Mouse (Mus musculus) adrenal gland, adult (tissue): ENCODE results near the gene Cbs.
"Not testable (repeated sequence)": the region's sequence is repeated elsewhere in the genome, so short reads cannot be mapped to it uniquely, and the experiment has no call there.

Experiments
- DNase-seq, 2 experiments: peaks; one replicate each; pipeline ENCODE4 v3.0.0; 2022 to 2023; ENCODE audit warnings: low spot score in 1 of 2; ENCODE audit not compliant: inconsistent age in 2 of 2

The Cbs gene

DNA sequence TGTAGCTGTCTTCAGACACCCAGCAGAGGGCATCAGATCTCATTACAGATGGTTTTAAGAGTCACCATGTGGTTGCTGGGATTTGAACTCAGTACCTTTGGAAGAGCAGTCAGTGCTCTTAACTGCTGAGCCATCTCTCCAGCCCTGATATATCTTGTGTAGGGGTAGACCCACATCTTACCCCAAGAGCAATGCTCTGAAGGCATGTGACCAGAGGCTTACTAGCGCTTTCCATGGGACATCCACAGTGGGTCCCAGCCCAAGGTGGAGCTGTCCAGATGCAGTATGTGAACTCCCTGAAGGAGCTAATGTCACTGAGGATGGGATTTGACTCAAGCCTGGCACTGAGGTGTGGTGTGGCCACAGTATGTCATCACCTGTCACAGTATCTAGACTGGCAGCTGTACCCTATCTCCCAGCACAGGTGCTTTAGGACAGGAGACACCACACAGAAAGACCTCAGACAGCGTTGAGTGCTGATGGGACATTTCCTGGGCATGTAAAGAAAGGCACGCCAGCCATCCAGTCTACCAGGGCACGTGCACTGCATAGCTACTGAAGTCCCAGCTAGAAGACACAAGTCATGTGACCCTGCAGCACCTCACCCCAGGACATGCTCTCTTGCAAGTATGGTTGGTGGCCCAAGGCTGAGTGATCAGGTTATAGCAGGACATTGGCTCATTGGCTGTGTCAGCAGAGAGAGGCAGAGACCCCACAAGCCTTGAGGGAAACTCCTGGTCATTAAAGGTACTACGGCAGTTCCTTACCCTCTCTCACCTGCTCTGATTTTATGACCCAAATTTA, 9.4 kb upstream of the Cbs start:
- no peak for DNase-seq

DNA sequence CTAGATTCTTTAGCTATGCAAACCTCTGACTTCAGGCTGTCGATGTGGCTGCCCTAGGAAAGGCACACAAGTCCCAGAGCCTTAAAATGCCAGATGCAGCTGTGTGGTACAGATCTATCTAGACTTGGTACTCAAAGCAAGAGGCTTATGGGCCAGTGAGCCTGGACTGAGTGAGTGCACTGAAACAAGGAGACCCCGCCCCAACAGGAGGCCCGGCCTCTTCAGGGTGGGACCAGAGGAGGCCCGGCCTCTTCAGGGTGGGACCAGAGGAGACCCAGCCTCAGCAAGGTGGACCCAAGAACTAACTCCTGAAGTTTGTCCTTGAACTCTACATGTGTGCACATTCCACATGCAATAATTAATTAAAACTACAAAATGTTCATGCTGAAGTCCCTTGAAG, 5.9 kb upstream of the Cbs start:
- DNase-seq: no peak

DNA sequence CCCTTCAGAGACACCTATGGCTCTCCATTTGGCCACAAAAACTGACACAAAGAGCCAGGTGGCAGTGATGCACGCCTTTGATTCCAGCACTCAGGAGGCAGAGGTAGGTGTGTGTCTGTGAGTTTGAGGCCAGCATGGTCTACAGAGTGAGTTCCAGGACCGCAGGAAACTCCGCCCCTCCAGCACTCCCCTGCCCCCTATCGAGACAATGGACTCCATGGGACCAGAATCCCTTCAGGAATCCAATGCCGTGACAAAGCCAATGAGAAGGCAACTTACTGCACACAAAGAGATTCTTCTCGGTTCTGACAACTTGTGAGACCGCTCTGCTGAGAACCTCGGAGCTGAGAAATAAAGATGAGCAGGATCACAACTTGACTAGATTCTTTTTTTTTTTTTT, 5.3 kb upstream of the Cbs start:
- DNase-seq: no peak

DNA sequence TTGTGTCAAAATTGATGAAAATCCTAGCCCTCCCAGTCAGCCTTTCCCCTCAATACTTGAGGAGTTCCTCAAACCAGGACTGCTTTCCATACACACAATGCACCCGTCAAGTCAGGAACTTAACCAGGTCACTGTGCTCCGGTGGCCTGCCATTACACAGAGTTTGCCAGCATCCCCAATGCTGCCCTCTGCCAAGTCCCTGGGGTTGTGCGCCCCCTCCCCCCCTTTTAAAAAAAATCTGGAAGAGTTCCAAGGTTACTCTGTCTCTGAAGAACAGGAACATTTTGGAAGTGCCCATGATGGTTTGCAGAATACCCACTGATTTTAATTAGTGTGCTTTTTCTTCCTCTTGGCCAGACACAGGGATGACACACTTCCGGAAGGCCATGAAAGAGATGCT, 2.6 kb upstream of the Cbs start:
- DNase-seq: peak in 1 of 2 experiments; percentile 57

DNA sequence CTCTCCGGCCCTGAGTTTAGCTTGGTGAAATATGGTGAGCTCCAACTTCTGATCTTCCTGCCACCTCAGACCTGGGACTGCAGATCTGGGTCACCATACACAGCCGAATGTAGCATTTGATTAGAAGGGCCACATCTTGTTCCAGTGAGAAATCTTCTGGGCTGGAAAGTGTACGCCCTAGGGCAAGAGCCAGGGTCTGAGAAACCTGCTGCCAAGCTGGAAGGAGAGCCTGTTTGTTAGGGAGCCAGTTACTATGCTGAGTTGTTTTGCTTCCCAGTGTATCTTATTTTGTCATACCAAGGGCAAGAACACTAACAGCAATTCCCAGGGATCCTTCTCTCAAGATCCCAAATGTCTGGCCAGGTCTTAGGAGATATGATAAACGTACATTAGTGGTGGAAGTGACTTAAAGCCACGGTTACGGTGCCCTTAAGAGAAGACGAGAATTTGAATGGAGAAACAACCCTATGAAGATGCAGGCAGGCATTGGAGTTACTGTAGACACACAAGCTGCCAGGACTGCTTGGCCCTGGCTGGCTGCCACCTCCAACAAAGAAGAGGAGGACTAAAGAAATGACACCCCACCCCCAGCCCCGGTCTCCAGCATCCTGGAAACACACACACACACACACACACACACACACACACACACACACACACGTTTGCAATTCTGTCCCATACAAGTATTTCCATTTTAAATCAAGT, 980 bp upstream of the Cbs start:
- DNase-seq: peak in 1 of 2 experiments; percentile 34

DNA sequence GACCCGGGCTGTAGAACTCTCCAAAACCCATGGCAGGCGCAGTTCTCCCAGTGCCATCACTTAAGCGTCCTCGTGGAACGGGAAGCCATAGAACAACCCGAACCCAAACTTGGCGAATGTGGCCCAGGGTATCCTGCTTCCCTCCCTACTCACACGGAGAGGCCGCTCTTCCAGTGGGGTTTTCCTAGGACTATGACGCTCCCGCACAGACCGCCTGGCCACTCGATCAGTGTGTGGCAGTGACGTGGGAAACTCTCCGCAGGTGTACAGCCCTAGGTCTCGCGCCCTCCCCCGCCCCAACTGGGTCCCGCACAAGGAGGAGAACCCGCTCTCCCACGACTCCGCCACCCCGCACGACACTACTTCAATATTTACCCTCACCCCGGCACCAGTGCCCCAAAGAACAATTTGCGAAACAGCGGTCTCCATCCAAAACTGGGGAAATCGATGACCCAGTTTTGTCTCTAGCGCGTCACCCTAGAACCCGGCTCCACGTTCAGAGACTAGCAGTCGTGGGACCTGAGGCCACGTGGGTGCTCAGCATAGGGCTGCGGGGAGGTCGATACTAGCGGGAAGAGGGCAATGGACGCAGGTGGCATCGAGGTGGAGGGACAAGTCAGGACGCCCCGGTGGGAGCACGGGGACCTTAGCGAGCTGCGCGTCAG, 629 bp downstream of the Cbs start:
- no peak for DNase-seq

DNA sequence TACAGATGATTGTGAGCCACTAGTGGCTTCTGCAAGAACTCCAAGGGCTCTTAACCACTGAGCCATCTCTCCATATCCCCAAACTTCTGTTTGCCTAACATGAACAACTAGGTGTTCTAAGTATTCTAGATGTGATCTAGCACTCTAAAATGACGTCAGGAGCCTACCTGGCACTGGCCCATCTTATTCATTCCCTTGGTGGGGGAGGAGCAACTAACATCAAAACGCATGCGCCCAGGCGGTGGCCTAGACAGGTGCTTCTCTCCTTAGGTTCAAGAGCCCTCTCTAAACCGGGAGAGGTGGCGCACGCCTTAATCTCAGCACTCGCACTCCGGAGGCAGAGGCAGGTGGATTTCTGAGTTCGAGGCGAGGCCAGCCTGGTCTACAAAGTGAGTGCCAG, 1.3 kb downstream of the Cbs start:
- no peak for DNase-seq

DNA sequence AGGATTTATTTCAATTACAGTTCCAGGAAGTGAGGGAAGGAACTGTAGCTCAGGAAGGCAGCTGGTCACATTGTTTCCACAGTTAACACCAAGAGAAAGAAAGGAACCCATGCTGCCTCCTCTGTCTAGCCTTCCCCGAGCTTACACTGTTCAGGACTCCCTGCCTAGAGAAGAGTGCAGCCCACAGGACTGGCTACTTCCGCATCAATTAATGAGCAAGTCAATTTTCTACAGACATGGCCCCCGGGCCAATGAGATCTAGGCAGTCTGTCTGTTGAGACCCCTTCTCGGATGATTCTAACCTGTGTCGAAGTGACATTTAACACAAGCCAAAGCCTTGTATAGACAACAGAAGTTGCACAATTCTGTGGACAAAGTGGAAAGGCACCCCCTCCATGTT, 2.1 kb downstream of the Cbs start:
- no peak for DNase-seq

DNA sequence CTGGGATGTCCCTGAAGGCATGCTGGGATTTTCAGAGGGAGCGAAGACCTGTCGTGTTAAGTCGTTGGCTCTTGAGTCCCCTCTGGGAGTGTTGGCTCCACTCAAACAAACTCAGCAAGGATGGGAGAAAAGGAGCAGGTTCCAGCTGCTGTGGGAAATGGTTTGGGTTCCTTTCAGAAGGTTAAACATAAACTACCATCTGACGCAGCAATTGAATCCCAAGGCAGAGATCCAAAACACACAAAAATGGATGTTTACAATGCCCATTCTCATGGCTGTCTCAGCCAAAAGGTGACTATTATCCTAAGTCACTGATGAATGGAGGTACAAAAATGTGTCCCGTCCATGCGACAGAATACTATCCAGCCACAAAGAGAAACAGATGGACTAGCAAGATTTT, 4.0 kb downstream of the Cbs start:
- no peak for DNase-seq

DNA sequence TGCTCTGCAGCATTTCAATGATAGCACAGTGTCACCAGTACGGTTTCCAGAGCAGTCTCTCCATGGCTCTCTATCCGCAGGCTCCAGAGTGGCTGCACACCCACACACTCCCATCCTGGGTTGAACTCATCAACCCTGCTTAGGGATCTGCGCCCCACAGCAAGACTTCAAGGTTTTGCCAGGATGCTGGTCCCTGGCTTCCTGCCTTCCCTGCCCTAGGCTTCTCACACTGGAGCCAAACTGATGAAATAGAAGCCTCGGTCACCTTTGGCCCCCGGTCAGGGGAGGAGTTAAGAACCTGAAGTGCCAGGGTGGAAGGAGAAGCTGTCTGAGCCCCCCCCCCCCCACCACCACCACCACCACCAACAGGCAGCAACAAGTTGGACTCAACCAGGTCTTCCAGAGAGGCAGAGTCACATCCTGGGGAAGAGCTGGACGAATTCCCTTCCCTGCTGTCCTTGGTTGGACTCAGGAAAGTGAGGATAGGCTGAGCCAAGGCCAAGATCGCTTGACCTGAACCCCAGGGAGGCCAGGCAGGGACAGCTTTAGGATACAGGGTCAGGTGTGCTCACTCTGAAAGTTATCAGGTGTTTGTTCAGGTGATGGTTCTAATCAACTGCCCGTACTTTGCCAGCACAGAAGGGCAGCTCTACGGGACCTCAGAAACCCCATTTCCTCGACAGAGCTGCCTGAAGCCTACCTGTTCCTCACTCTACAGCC, 5.8 kb downstream of the Cbs start:
- DNase-seq: no peak

DNA sequence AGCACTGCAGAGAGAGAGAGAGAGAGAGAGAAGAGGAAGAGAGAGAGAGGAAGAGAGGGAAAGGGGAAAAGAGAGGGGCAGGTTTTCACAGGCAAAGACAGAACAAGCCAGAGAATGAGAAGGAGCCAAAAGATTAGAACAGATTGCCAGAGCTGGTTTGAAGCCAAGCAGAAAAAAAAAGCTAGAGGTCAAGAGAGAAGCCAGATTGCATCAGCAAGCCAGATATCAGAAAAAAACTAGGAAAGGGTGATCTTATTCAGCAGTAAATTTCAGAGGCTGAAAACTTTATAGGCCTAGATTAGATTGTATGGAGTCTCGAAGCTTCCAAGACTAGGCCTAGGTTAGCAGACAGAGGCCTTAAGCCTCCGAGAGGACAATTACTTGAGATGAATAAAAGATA, 9.1 kb downstream of the Cbs start:
- peak in 1 of 2 experiments; percentile 42 for DNase-seq

DNA sequence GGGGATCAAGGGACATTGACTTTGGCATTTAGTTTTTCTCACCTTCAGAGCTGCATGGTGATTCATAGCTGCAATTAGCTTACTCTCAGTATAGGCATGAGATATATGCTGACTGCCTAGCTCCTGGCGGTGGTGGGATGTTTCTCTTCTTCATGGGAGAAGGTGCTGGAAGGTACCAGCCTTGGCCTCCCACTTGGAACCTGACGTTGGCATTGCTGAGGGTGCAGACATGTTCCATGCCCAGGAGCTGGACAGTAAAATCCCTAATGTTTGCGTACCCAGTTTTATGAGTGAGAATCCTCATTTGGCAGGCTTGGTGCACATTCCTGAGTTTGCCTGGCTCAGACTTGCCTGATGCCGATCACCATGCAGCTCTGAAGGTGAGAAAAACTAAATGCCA, 13.9 kb downstream of the Cbs start:
- no peak for DNase-seq

DNA sequence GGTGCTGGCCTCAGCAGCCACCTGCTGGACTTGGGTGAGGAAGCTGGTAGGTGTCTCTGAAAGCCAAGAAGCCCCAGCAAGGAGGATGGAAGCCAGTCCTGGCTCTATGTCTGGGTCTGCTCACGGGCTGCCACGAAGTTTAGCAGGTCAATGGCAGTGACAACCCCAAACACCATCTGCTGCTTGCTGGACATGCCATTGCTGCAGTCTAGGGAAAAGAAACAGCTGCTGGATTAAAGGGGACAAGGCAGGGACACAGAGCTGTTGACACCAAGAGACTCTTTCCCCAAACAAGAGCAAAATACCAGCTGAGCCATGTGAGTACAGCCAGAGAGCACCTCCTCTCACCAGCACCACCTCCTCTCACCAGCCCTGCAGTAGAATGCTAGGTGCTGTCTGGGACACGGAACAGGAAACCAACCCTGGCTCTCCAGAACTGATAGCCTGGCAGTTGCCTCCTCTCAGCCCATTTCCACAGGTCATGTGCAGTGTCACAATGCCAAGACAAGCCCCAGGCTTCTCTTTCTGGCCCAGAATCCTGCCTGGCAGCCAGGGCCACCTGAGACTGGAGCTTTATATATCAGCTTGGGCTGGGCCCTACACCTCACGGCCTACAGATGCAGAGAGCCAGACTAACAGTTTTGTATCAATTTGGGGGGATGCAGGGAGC, 23.8 kb downstream of the Cbs start:
- no peak for DNase-seq

DNA sequence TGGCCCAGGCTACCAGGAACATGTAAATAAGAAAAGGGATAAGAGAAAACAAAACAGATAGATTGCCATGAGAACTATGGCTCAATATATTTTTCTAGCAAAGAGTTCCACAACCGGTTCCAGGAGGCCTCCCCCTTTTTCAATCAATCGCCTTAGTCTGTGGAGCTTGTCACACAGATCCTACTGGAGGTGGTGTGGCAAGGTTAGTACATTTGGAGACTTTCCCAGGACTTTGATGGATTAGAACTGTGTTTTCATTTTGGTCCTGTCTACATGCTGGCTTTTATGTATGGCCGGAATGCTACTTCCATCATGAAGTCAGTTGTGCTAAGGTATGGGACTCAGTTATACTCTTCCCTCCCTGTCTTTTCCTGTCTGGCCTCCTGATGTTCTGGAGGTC, 27.1 kb downstream of the Cbs start:
- no peak for DNase-seq

DNA sequence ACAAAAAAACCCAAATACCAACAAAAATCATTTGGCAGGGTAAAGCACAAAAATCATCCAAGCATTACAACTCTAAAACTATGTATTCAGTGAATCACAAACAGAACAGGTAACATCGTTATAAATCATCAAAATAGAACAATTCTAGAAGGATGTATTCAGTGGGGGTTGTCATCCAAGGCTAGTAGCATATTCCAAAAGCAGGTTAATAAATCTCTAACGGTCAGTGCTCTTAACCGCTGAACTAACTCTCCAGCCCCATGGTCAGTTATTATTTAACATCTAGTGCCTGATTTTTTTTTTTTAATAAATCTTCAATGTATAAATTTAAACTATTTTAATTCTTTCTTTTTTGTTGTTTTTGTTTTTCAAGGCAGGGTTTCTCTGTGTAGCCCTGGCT, 27.9 kb downstream of the Cbs start:
- not testable (repeated sequence) for DNase-seq

DNA sequence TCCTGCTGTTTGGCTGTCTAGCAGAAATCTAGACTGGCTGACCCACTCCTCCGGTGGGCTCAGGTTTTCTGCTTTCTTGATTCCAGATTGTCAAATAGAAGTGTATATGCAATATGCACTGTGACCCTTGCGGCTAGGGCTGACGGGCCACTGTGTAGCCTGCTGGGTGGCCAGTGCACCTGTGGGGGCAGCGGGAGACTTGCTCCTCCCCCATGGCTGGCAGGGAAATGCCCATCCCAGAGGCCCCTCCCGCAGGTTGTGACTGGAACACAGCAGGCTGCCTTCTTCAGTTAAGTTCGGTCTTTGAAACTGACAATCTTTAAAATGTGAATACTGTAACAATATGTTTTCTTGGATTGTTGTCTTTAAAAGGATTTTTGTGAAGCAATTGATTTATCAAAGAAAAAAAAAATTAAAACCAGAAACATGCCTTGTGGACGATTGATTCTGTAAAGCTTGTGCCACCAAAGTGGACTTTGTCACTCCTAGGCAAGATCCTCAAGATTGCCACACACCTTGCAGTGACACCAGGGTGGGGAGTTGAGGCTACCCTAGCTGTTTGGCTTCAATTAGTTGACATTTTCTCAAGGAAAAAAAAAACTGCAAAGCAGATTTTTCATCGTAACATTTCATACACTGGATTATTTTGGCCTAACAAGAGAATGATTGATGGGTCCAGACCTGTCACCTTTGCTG, 29.6 kb downstream of the Cbs start:
- DNase-seq: no peak

DNA sequence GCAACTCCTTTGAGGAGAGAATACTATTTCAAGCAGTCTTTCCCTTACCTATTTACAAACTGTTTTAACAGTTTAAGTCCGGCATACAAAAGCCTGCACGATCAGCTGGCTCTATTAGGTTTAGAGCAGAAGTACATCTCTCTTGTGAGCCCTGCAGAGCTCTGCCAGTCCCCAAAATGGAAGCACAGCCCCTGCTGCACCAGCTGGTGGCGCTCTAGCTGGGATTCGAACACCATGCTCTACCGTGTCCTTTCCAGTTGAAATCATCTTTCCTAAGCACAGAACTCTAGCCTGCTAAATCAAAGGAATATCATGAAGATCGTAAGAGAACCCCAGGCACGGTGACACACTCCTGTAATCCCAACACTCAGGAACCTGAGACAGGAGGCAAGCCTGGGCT, 30.6 kb downstream of the Cbs start:
- DNase-seq: no peak

DNA sequence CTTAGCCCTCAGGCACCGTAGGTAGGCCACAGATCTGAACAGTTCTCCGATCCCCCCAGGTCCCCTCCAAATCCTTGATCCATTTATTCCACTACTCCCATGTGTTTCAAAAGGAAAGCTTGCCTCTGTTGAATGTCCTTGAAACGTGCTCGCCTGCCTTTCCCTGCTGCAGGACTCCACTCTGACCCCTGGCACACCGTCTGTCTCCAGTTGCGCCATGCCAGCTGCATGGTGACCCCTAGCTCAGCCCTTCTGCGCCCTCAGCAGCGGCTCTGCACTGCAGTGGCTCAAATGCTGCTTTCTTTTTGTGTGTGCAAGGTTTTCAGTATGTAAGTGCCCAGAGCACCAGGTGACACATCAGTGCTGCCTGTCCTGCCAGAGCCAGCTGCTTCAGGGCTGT, 38.4 kb downstream of the Cbs start:
- DNase-seq: no peak

DNA sequence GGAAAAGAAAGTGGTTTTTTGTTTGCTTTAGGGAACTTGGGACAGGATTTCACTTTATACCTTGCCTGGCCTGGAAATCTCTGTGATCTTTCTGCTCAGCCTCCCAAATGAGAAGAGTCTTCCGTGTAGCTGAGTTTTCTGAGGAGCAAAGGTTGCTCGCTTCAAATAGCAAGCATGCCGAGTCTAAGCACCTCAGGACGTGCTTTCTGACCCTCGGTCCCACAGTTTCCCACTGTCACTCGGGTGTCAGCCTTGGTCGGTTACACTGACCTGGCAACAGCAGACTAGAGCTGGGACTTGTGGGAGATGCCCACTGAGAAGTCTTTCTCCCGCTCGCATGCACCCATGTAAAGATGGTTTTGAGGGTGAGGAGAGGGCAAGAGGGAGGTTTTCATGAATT, 39.1 kb downstream of the Cbs start:
- DNase-seq: no peak

DNA sequence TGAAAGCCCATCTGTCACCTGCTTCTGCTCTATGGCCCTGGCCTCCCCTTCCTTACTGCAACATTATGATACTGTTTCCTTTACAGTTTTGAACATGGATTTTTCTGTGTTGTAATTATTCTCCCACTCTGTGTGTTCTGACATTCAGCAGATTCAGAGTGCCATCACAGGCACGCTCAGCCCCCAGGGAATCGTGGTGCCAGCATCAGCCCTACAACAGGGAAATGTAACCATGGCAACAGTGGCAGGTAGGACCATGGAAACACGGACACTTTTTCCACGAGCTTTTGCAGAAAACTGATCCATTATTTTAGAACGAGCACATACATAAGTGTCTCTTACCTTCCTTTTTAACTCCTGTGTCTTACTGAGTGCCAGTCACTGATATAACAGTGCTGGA, 42.0 kb downstream of the Cbs start:
- no peak for DNase-seq
